Mouse (Mus musculus) heart, embryonic 15.5 days (tissue): ENCODE data around the gene Rps21. TPM values are rescaled to one million over a fixed set of nuclear protein-coding genes. Genes with fewer than 3 reads are reported as not detected.

Experiments
- ATAC-seq: fragments of 200-750 bp; cut with Nextera tagmentation; replicated peaks from 2 replicates; pipeline ENCODE4 v1.8.0; 2017; ENCODE audit warnings: low read depth, moderate TSS enrichment; ENCODE audit not compliant: insufficient number of reproducible peaks, insufficient read depth, low FRiP score
- H3K27ac ChIP-seq: fragments of 300-500 bp; sonication (generic); 2 replicates; pipeline ENCODE4 v1.5.1; 2015; ENCODE audit warnings: mild to moderate bottlenecking, inconsistent platforms
- H3K27me3 ChIP-seq: fragments of 300-500 bp; sonication (generic); 2 replicates; pipeline ENCODE4 v1.6.1; 2015; ENCODE audit warnings: inconsistent platforms
- H3K36me3 ChIP-seq: fragments of 300-500 bp; sonication (generic); 2 replicates; pipeline ENCODE4 v1.6.1; 2015; ENCODE audit warnings: mild to moderate bottlenecking, inconsistent platforms
- H3K4me1 ChIP-seq: fragments of 300-500 bp; sonication (generic); replicated peaks from 2 replicates; pipeline ENCODE4 v1.6.1; 2015; ENCODE audit warnings: inconsistent platforms
- H3K4me2 ChIP-seq: fragments of 300-500 bp; sonication (generic); 2 replicates; pipeline ENCODE4 v1.6.1; 2015; ENCODE audit warnings: inconsistent platforms, mild to moderate bottlenecking, moderate library complexity
- H3K4me3 ChIP-seq: fragments of 300-500 bp; sonication (generic); 2 replicates; pipeline ENCODE4 v1.5.1; 2015; ENCODE audit warnings: mild to moderate bottlenecking, inconsistent platforms
- H3K9ac ChIP-seq: fragments of 300-500 bp; sonication (generic); 2 replicates; pipeline ENCODE4 v1.6.1; 2015; ENCODE audit warnings: mild to moderate bottlenecking, inconsistent platforms
- H3K9me3 ChIP-seq: fragments of 300-500 bp; sonication (generic); replicated peaks from 2 replicates; pipeline ENCODE4 v1.6.1; 2016; ENCODE audit warnings: inconsistent platforms
- whole genome bisulfite sequencing: fragments of 180-500 bp; shearing (Covaris S2); methylation state at CpG from one replicate; pipeline ENCODE4 v1.1.7; 2015; ENCODE audit warnings: mixed read lengths; 5-methylcytosine and 5-hydroxymethylcytosine counted together
- polyA plus RNA-seq: library from polyadenylated mRNA; unstranded; fragments of >200 nt; fragmentation: Nextera tagmentation; extraction: Ambion mirVana; gene quantifications from 2 replicates; pipeline ENCODE4 v1.2.1, GENCODE M21; 2015

Rps21 gene
- polyA plus RNA-seq, 1 experiment from 2014 or later = 352 TPM

- Histone ChIP-seq H3K9me3 (no peaks in the 10 kb centered on the region), H3K4me2 (peak within 1 kb of the TSS; percentile 95), H3K27me3 (no peaks in the 10 kb centered on the region), H3K36me3 (no peaks in the 10 kb centered on the region), H3K4me1 (peaks cover 40% of the 10 kb centered on the region), H3K9ac (peak within 1 kb of the TSS; percentile 89), H3K27ac (peak within 1 kb of the TSS; percentile 67), H3K4me3 (peak within 1 kb of the TSS; percentile 82)
- 5% methylated on average over 59 of the region's 68 CpGs for WGBS
- peak; percentile 90 for ATAC-seq
Observed at GRCm38 (mm10) chr2:180273394-180274244, 16.4 kb downstream of the Rps21 start, which contains the start of gene Cables2. Gene Cables2 (minus strand): TSS chr2:180273496.

GRCm38 (mm10) chr2:180274523-180274922 lies 17.3 kb downstream of the Rps21 start:
- 93% methylated on average over 2 of the region's 2 CpGs for WGBS
- Histone ChIP-seq H3K36me3 (no peaks in the 10 kb centered on the region), H3K4me1 (peaks cover 40% of the 10 kb centered on the region), H3K4me3 (no peak overlapping the region), H3K9me3 (no peaks in the 10 kb centered on the region), H3K27ac (no peak overlapping the region), H3K9ac (no peak overlapping the region), H3K27me3 (no peaks in the 10 kb centered on the region), H3K4me2 (no peak overlapping the region)
- no peak for ATAC-seq

- H3K4me1 ChIP-seq = peaks cover 40% of the 10 kb centered on the region
- no peaks in the 10 kb centered on the region for H3K9me3 ChIP-seq
- 2% methylated on average over 8 of the region's 8 CpGs for WGBS
- H3K4me3 ChIP-seq = 0 out of 2 replicates have a peak overlapping the region, but pooled peaks have one; percentile 4
- H3K27ac ChIP-seq = peak overlapping the region; percentile 36; the same call in 1 of the 2 replicates
- peak; percentile 61 for ATAC-seq
- peak overlapping the region; percentile 24 for H3K4me2 ChIP-seq
- no peaks in the 10 kb centered on the region for H3K27me3 ChIP-seq
- H3K36me3 ChIP-seq = no peaks in the 10 kb centered on the region
- H3K9ac ChIP-seq = no peak overlapping the region
Observed at GRCm38 (mm10) chr2:180275836-180276235, 18.7 kb downstream of the Rps21 start.

GRCm38 (mm10) chr2:180276385-180276784 lies 19.2 kb downstream of the Rps21 start:
- H3K4me3 ChIP-seq = no peak overlapping the region
- H3K27ac ChIP-seq = peak overlapping the region; percentile 36; the same call in 1 of the 2 replicates
- H3K9ac ChIP-seq = no peak overlapping the region
- peaks cover 38% of the 10 kb centered on the region for H3K4me1 ChIP-seq
- peak overlapping the region; percentile 24 for H3K4me2 ChIP-seq
- ATAC-seq = no peak
- no peaks in the 10 kb centered on the region for H3K36me3 ChIP-seq
- H3K9me3 ChIP-seq = no peaks in the 10 kb centered on the region
- H3K27me3 ChIP-seq = no peaks in the 10 kb centered on the region
- WGBS = 30% methylated on average over 4 of the region's 4 CpGs

GRCm38 (mm10) chr2:180276851-180277259 lies 19.7 kb downstream of the Rps21 start:
- no peak for ATAC-seq
- Histone ChIP-seq H3K4me2 (no peak overlapping the region; the same call in 1 of the 2 replicates), H3K27me3 (no peaks in the 10 kb centered on the region), H3K9ac (no peak overlapping the region), H3K36me3 (no peaks in the 10 kb centered on the region), H3K27ac (no peak overlapping the region), H3K4me3 (no peak overlapping the region), H3K9me3 (no peaks in the 10 kb centered on the region), H3K4me1 (peaks cover 34% of the 10 kb centered on the region)
- 31% methylated on average over 8 of the region's 8 CpGs for WGBS

- H3K9me3 ChIP-seq = no peaks in the 10 kb centered on the region
- H3K27me3 ChIP-seq = no peaks in the 10 kb centered on the region
- H3K36me3 ChIP-seq = no peaks in the 10 kb centered on the region
- H3K9ac ChIP-seq = no peak overlapping the region
- H3K4me2 ChIP-seq = no peak overlapping the region
- no peak overlapping the region for H3K27ac ChIP-seq
- H3K4me3 ChIP-seq = no peak overlapping the region
- 72% methylated on average over 8 of the region's 8 CpGs for WGBS
- ATAC-seq = no peak
- H3K4me1 ChIP-seq = peaks cover 24% of the 10 kb centered on the region
Observed at GRCm38 (mm10) chr2:180277773-180278320, 20.7 kb downstream of the Rps21 start.

- Histone ChIP-seq H3K4me1 (peaks cover 19% of the 10 kb centered on the region), H3K27ac (no peak overlapping the region), H3K4me2 (no peak overlapping the region), H3K9ac (no peak overlapping the region), H3K4me3 (no peak overlapping the region), H3K27me3 (no peaks in the 10 kb centered on the region), H3K36me3 (no peaks in the 10 kb centered on the region), H3K9me3 (no peaks in the 10 kb centered on the region)
- 81% methylated on average over 8 of the region's 8 CpGs for WGBS
- ATAC-seq = no peak
Observed at GRCm38 (mm10) chr2:180279321-180279720, 22.1 kb downstream of the Rps21 start.

GRCm38 (mm10) chr2:180288966-180289365 lies 31.8 kb downstream of the Rps21 start:
- no peak overlapping the region for H3K4me2 ChIP-seq
- 72% methylated on average over 11 of the region's 11 CpGs for WGBS

GRCm38 (mm10) chr2:180289440-180290108 lies 32.4 kb downstream of the Rps21 start, which contains the start of gene Rbbp8nl:
Gene Rbbp8nl (minus strand): TSS chr2:180289879.
- Histone ChIP-seq H3K36me3 (no peaks in the 10 kb centered on the region), H3K4me1 (peaks cover 23% of the 10 kb centered on the region), H3K9ac (no peak within 1 kb of the TSS), H3K9me3 (no peaks in the 10 kb centered on the region), H3K27ac (no peak within 1 kb of the TSS; the same call in 1 of the 2 replicates), H3K4me2 (no peak within 1 kb of the TSS), H3K27me3 (no peaks in the 10 kb centered on the region), H3K4me3 (no peak within 1 kb of the TSS)
- ATAC-seq = no peak
- WGBS = 57% methylated on average over 16 of the region's 16 CpGs

More at GRCm38 (mm10) chr2:180288966-180289365, 31.8 kb downstream of the Rps21 start:
- Histone ChIP-seq H3K27ac (no peak overlapping the region), H3K36me3 (no peaks in the 10 kb centered on the region), H3K9me3 (no peaks in the 10 kb centered on the region), H3K4me1 (peaks cover 23% of the 10 kb centered on the region), H3K9ac (no peak overlapping the region), H3K4me3 (no peak overlapping the region), H3K27me3 (no peaks in the 10 kb centered on the region)
- ATAC-seq = no peak

GRCm38 (mm10) chr2:180290503-180290902 lies 33.3 kb downstream of the Rps21 start:
- ATAC-seq = no peak; the same call in 1 of the 2 replicates
- Histone ChIP-seq H3K4me1 (peaks cover 23% of the 10 kb centered on the region), H3K27ac (no peak overlapping the region), H3K9ac (no peak overlapping the region), H3K4me3 (no peak overlapping the region), H3K4me2 (no peak overlapping the region), H3K36me3 (no peaks in the 10 kb centered on the region), H3K27me3 (no peaks in the 10 kb centered on the region), H3K9me3 (no peaks in the 10 kb centered on the region)
- WGBS = 19% methylated on average over 6 of the region's 6 CpGs

GRCm38 (mm10) chr2:180291566-180291965 lies 34.4 kb downstream of the Rps21 start:
- H3K27me3 ChIP-seq = no peaks in the 10 kb centered on the region
- no peaks in the 10 kb centered on the region for H3K9me3 ChIP-seq
- no peak overlapping the region for H3K4me3 ChIP-seq
- H3K36me3 ChIP-seq = no peaks in the 10 kb centered on the region
- WGBS = 68% methylated on average over 5 of the region's 5 CpGs
- H3K27ac ChIP-seq = no peak overlapping the region
- ATAC-seq = no peak
- no peak overlapping the region for H3K9ac ChIP-seq
- H3K4me2 ChIP-seq = no peak overlapping the region
- peaks cover 23% of the 10 kb centered on the region for H3K4me1 ChIP-seq
